Mouse (Mus musculus) liver, adult 2 months (tissue): ENCODE measurements around the gene Myo18b. TPM values are rescaled to one million over a fixed set of nuclear protein-coding genes. Genes with fewer than 3 reads are reported as not detected.
A peak's percentile ranks its signal among the peaks of the same experiment; 100 is the strongest.

Experiments used
- DNase-seq: peaks from one replicate; pipeline ENCODE4 v3.0.0-alpha.2; 2011; ENCODE audit warnings: low read depth, low spot score; ENCODE audit errors: extremely low read depth
- H3K27ac ChIP-seq: fragments of 200-500 bp; replicated peaks from 2 replicates; pipeline ENCODE4 v1.5.1; 2012; ENCODE audit warnings: low read depth, mild to moderate bottlenecking, control low read depth, inconsistent platforms, low read length; ENCODE audit not compliant: insufficient read depth
- H3K27me3 ChIP-seq: fragments of 200-500 bp; 2 replicates; pipeline ENCODE4 v1.6.1; 2012; ENCODE audit warnings: mild to moderate bottlenecking, moderate library complexity, low read length, inconsistent platforms; ENCODE audit not compliant: control insufficient read depth, insufficient read depth
- H3K36me3 ChIP-seq: fragments of 200-500 bp; 2 replicates; pipeline ENCODE4 v1.6.1; 2012; ENCODE audit warnings: low read length, inconsistent platforms; ENCODE audit not compliant: control insufficient read depth, insufficient read depth
- H3K4me1 ChIP-seq: fragments of 200-500 bp; 2 replicates; pipeline ENCODE4 v1.6.1; 2011; ENCODE audit warnings: low read length; ENCODE audit not compliant: control insufficient read depth, insufficient read depth
- H3K4me3 ChIP-seq: fragments of 200-500 bp; 2 replicates; pipeline ENCODE4 v1.5.1; 2011; ENCODE audit warnings: low read depth, mild to moderate bottlenecking, control low read depth, low read length, moderate library complexity; ENCODE audit not compliant: insufficient read depth
- H3K79me2 ChIP-seq: fragments of 200-500 bp; 2 replicates; pipeline ENCODE4 v1.6.1; 2012; ENCODE audit warnings: inconsistent platforms, mild to moderate bottlenecking, low read length, moderate library complexity; ENCODE audit not compliant: control insufficient read depth, insufficient read depth
- H3K9ac ChIP-seq: fragments of 200-500 bp; 2 replicates; pipeline ENCODE4 v1.6.1; 2012; ENCODE audit warnings: low read depth, mild to moderate bottlenecking, control low read depth, inconsistent platforms, low read length
- CTCF ChIP-seq: fragments of 200-500 bp; IDR thresholded peaks from 2 replicates; pipeline ENCODE4 v1.5.1; 2011; ENCODE audit warnings: low read depth, low read length, control low read depth
- POLR2A ChIP-seq: fragments of 200-500 bp; IDR thresholded peaks from 2 replicates; pipeline ENCODE4 v1.6.1; 2011; ENCODE audit warnings: low read length, control low read depth; ENCODE audit not compliant: insufficient read depth; ENCODE audit errors: extremely low read depth
- WGBS: fragments of 180-500 bp; shearing (Covaris S2); methylation state at CpG from one replicate; pipeline ENCODE4 v1.1.7; 2018; 5-methylcytosine and 5-hydroxymethylcytosine counted together
- polyA plus RNA-seq: library from polyadenylated mRNA; depleted of rRNA; stranded (reverse); fragments of >200 nt; gene quantifications from 2 replicates; pipeline ENCODE4 v1.2.3, GENCODE M21; 2012
- total RNA-seq: library from RNA; depleted of rRNA; stranded (reverse); fragments of >200 nt; gene quantifications from 2 replicates; pipeline ENCODE4 v1.2.3, GENCODE M21; 2014

Gene Myo18b
- total and polyA plus RNA-seq, 2 experiments = 0.04 to 0.28 TPM

DNA sequence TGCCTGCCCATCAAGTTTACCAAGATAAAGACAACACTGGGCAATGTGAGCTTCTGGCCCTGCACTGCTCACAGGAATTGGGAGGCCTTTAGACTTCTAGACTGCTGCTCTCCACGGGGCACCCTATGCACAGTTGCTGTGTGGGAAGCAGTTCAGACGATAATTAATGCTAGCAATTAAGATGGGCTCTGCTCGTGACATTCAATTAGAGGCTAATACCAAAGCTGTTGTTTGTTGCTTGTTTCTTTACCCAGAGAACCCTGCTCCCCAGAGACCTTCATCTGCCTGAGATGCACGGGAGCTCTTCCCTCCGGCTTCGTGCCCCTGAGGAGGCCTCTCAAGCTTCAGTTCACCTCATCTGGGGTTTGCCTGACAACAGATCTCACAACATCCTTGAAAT lies 167.7 kb downstream of the Myo18b start:
- H3K4me3 ChIP-seq = no peak overlapping the region
- no peaks in the 10 kb centered on the region for H3K27me3 ChIP-seq
- H3K9ac ChIP-seq = no peak overlapping the region
- no peaks in the 10 kb centered on the region for H3K4me1 ChIP-seq
- no peak overlapping the region for H3K27ac ChIP-seq
- no peak for DNase-seq
- H3K79me2 ChIP-seq = no peaks in the 10 kb centered on the region
- TF ChIP-seq POLR2A = no peak
- no peak for TF ChIP-seq CTCF
- WGBS = 79% methylated on average over 6 of the region's 6 CpGs
- H3K36me3 ChIP-seq = no peaks in the 10 kb centered on the region

DNA sequence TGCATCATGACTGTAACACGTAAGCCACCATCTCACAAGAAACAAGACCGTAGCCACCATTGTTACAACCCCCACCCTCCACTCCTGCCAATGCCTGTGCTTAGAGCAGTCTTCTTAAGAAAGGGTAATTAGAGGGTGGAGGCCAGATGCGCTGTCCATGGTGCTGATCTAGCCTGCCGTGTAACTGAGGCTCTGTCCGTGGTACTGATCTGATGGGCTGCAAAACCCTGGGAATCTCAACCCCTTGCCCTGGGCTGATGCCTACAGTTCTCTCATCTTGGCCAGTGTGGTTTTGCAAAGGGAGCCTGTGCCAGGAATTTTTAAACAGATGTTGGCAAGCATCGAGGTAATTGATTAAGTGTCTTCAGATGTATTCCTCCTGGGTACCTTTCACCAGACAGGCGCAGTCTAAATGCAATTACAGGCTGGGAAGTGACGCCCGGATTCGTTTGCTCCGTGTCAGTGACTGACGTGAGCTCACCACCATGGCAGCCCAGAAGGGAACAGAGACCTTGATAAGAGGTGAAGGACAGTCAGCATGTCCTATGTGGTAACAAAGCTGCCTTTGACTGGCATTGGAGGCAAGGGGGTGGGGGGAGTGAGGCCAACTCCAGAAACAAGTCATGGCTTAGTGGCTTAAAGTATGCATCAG lies 177.4 kb downstream of the Myo18b start:
- TF ChIP-seq CTCF (no peak), POLR2A (no peak)
- peak; percentile 11 for DNase-seq

DNA sequence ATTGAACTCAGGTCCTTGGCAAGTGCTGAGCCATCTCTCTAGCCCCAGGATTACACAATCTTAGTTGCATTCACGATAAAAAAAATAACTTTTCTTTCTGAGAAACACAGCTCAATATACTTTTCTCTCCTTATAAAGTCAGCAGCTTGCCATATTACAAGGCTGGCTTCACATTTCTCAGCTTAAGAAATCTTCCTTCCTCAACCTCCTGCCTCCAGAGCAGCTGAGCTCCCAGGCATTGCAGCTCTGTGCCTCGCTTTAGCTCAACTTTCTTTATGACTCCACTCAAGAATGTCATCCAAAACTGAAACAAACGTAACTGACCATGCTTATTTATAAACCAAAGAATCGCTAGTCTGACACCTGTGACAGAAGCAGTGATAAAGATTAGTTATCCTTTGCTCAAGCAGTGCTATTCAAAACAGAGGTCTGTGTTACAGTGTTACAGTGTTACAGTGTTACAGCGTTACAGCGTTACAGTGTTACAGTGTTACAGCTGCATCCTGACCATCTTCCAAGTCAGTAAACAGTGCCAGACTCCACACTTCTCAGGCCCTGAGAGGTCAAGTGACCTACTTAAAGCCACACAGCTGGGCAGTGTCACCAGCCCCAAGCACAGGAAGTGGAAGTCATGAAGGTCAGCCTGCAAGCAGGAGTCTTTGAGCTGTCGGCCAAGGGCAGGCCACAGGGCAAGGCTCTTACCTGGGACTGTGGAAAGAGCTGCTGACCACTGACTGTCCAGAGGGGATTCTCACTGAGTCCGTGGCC lies 181.3 kb downstream of the Myo18b start:
- TF ChIP-seq CTCF = no peak
- TF ChIP-seq POLR2A = no peak
- H3K4me1 ChIP-seq = no peaks in the 10 kb centered on the region

More for the DNA sequence above, 177.4 kb downstream of the Myo18b start:
- Histone ChIP-seq H3K27me3 (no peaks in the 10 kb centered on the region), H3K9ac (no peak overlapping the region), H3K36me3 (no peaks in the 10 kb centered on the region), H3K4me1 (no peaks in the 10 kb centered on the region), H3K27ac (no peak overlapping the region), H3K79me2 (no peaks in the 10 kb centered on the region), H3K4me3 (no peak overlapping the region)
- WGBS = 45% methylated on average over 12 of the region's 12 CpGs

DNA sequence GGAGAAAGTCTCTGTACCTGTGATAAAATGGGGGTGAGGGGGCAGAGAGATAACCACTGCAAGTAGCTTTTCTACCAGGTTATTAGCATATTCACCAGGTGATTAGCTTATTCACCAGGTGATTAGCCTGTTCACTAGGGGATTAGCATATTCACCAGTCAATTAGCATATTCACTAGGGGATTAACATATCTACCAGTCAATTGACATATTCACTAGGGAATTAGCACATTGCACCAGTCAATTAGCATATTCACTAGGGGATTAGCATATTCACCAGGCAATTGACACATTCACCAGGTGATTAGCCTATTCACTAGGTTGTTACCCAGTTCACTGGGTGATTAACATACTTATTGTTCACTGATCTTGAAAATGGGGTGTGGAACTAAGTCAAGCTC lies 186.3 kb downstream of the Myo18b start:
- H3K4me1 ChIP-seq = no peaks in the 10 kb centered on the region
- H3K36me3 ChIP-seq = no peaks in the 10 kb centered on the region
- H3K79me2 ChIP-seq = no peaks in the 10 kb centered on the region
- H3K4me3 ChIP-seq = no peak overlapping the region
- no peak for DNase-seq
- TF ChIP-seq POLR2A (no peak), CTCF (no peak)
- no peak overlapping the region for H3K27ac ChIP-seq
- no peaks in the 10 kb centered on the region for H3K27me3 ChIP-seq
- H3K9ac ChIP-seq = no peak overlapping the region

More for the DNA sequence above, 181.3 kb downstream of the Myo18b start:
- no peaks in the 10 kb centered on the region for H3K36me3 ChIP-seq
- H3K27ac ChIP-seq = no peak overlapping the region
- H3K4me3 ChIP-seq = no peak overlapping the region
- 52% methylated on average over 8 of the region's 8 CpGs for WGBS
- H3K79me2 ChIP-seq = no peaks in the 10 kb centered on the region
- no peaks in the 10 kb centered on the region for H3K27me3 ChIP-seq
- no peak for DNase-seq
- H3K9ac ChIP-seq = no peak overlapping the region

DNA sequence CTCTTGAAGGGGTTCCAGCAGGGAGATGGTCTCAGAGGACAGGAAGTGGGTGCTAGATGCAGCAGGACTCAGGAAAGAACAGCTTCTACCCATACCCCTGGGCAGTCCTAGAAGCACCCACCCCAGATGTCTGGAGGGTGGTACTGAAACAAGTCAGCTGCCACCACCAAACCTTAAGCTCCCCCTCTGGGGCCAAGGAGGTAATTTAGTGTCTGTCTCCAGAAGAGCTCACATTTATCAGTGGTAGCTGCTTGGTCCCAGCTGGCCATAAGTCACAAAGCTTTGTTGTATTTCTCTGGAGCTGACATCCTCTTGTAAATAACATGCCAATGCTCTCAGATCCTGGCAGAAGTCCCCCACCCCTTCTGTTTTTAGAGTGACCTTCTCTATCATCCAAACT lies 187.7 kb downstream of the Myo18b start:
- H3K4me1 ChIP-seq = no peaks in the 10 kb centered on the region
- H3K79me2 ChIP-seq = no peaks in the 10 kb centered on the region
- no peak overlapping the region for H3K27ac ChIP-seq
- no peak overlapping the region for H3K4me3 ChIP-seq
- DNase-seq = no peak
- H3K36me3 ChIP-seq = no peaks in the 10 kb centered on the region
- no peak for TF ChIP-seq CTCF
- TF ChIP-seq POLR2A = no peak
- no peak overlapping the region for H3K9ac ChIP-seq
- no peaks in the 10 kb centered on the region for H3K27me3 ChIP-seq

DNA sequence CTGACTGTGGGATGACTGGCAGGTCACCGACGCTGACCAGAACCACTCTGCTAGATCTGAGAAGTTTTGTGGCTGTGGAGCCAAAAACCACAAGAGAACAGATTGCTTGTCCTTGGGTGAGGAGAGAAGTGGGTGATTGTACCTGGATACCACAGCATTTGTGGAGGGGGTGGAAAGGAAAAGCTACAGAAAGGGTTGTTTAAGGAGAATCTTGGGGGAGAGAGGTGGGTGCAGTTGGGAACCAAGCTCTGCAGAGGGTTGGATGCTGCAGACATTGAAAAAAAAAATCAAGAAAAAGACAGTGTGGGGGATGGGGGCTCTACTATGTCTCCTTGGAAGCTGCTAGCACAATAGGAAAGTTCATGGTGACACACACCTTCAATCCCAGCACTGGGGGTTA lies 188.7 kb downstream of the Myo18b start:
- no peak overlapping the region for H3K9ac ChIP-seq
- no peaks in the 10 kb centered on the region for H3K27me3 ChIP-seq
- no peak overlapping the region for H3K27ac ChIP-seq
- H3K4me3 ChIP-seq = no peak overlapping the region
- H3K4me1 ChIP-seq = no peaks in the 10 kb centered on the region
- no peak for TF ChIP-seq POLR2A
- TF ChIP-seq CTCF = no peak
- 86% methylated on average over 2 of the region's 2 CpGs for WGBS
- H3K79me2 ChIP-seq = no peaks in the 10 kb centered on the region
- H3K36me3 ChIP-seq = no peaks in the 10 kb centered on the region
- DNase-seq = no peak
